Mouse (Mus musculus) small intestine, adult 2 months (tissue): ENCODE measurements around the gene Pramel1.

Experiments used
- CTCF ChIP-seq: fragments of 200-500 bp; IDR thresholded peaks from 2 replicates; pipeline ENCODE4 v1.5.1; 2012; ENCODE audit warnings: low read depth, mild to moderate bottlenecking, control low read depth, inconsistent platforms, low read length, moderate library complexity, mixed read lengths; ENCODE audit not compliant: insufficient replicate concordance, insufficient read length; ENCODE audit errors: extremely low read depth
- POLR2A ChIP-seq: fragments of 200-500 bp; IDR thresholded peaks from 2 replicates; pipeline ENCODE4 v1.6.1; 2012; ENCODE audit warnings: low read depth, mild to moderate bottlenecking, control low read depth, inconsistent platforms, low read length, moderate library complexity

DNA sequence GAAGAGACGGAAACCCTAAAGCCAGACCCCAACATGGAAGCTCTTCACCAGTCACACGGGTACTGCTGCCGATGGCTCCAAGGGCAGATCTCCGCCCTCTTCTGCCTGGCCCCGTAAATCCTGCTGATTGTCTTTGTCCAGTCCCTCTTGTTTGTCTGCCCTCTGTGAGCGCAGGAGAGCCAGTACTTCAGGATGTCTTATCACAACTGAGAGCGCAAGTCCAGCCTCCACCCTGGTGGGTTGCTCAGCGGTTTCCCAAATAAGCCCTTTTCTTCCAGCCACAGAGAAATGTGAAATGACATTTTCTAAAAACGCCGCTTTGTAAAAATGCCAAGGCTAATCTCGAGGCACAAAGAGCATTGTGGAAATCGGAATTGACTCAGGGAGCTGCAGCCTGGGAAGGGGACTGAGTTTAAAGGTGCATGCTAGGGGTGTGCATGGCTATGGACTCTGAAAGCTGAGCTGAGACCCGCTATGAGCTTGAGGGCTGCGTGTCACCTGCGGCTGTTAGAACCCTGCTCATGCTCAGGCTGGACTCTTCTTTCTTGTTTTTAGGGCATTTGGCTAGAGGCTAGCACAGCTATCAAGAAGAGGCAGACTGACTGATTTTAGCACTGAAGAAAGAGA lies 27.7 kb upstream of the Pramel1 start:
- TF ChIP-seq CTCF = no peak
- no peak for TF ChIP-seq POLR2A
